Mouse (Mus musculus) bone marrow, adult 2 months (tissue): Measurements from ENCODE around the gene Dmc1.

Source experiments
- CTCF ChIP-seq: fragments of 200-500 bp; IDR thresholded peaks from 2 replicates; pipeline ENCODE4 v1.5.1; 2011; ENCODE audit warnings: low read length, control low read depth; ENCODE audit not compliant: control insufficient read depth, insufficient read depth
- POLR2A ChIP-seq: fragments of 200-500 bp; IDR thresholded peaks from 2 replicates; pipeline ENCODE4 v1.6.1; 2011; ENCODE audit warnings: low read depth, mild to moderate bottlenecking, control low read depth, low read length, borderline replicate concordance; ENCODE audit not compliant: control insufficient read depth

DNA sequence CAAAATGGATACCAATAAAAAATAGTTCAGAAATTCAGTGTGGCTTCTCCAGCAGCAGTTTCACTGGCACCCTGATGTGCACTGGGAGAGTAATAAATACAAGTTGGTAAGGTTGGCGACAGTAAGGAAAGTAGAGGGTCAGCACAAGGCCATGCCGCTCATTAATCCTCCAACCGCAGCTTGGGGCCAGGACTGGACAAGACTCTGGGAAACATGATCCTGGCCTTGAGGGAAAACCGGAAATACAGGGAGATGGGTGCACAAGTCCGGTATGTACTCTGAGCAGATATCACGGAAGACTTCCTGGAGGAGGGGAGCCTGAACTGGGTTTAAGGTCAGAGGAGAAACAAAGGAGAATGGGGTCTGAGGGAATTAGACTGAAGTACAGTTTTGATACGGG, 10.6 kb upstream of the Dmc1 start:
- no peak for TF ChIP-seq POLR2A
- TF ChIP-seq CTCF, result no peak
